Mouse (Mus musculus): ENCODE results near the gene Ormdl3.

Gene Ormdl3

DNA sequence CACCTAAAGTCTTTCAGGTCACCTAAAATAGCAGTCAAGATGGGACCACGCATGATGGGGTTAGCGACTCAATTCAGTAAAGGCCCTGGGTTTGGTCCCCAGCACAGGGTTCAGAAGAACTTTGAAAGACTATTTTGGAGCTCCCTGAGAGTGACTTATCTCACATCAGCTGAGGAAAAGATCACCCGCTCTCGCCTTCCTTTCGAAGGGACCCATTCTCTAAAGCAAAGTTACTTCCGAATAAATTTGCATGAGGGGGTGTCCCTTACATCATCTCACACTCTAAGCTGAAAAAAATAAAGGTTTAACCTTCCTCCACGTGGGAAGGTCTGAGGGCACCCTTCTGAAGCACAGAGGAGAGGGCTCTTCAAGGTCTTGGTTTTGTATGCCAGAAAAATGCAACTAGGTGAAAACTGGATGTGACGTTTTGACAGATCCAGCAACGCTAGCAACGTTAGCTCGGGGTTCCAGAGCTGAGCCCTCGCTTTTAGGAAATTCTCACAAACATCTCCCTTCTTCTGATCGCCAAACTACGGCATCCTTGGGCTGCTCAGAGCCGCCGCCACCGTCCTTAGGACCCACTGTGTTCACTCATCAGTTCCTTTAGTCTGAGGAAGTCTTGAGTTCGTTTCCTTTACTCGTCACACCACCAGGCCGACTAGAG, 36.7 kb downstream of the Ormdl3 start:
- peak in 1 of 2 experiments; percentile 9 for DNase-seq

DNA sequence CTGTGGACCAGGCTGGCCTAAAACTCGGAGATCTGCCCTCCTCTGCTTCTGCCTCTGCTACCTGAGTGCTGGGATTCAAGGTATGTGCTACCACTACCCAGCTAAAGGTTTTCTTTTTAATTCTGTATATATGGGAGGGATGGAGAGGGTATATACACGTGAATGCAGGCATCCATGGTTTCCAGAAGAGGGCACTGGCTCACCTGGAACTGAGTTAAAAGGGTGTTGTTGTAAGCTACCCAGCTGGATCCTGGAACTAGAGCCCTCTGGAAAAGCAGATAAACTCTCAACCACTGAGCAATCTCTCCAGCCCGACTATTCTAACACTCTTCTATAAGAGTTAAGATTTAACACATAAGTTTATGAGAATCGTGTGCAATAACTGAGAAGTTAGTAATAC, 37.8 kb downstream of the Ormdl3 start:
- DNase-seq = no peak

DNA sequence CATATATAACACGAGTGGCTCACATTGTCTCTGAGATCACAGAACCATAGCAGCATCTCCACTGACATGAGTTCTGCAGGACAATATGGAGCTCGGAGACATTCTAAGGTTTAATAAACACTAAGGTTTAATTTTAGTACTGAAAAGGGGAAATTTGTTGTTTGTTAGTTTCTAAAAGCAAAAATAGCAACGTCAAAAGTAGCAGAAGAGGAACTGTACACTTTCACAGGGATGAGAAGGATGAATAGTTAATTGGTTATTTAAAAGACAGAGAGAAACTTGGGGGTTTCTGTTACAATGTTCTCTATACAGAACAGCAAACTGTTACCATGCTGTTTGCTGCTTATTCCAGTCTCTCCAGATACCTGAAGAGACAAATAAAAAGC, 39.9 kb downstream of the Ormdl3 start:
- DNase-seq = no peak

DNA sequence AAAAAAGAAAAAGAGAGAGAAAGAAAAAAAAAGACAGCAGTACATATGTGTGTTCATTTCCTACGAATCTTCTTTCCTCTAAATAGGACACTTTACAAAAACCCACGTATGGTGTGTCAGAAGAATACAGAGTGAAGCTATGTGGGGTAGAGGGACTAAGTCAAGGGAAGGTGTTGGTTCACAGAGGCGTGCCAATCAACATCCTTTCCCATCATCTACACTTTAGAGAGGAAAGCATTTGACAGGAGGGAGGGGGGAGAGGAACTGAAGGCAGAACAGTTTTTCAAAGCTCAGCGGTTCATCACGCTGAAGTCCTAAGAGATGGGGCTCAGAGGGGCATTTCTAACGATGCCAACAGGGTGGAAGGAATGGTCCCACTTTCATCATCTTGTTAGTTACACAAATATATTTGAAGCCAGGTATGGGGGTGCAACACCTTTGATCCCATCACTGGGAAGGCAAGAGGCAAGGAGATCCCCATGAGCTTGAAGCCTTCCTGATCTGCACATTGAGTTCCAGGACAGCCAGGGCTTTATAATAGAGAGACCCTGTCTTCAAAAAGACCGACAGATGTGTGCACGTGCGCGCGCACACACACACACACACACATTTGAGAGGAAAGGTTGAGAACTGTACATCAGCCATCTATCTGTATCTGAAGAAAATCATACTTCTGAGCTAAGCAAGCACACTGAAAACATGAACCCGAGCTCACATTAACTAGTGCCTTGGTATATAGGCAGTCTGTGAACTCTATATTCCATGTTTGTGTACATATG, 40.5 kb downstream of the Ormdl3 start:
- DNase-seq = no peak

DNA sequence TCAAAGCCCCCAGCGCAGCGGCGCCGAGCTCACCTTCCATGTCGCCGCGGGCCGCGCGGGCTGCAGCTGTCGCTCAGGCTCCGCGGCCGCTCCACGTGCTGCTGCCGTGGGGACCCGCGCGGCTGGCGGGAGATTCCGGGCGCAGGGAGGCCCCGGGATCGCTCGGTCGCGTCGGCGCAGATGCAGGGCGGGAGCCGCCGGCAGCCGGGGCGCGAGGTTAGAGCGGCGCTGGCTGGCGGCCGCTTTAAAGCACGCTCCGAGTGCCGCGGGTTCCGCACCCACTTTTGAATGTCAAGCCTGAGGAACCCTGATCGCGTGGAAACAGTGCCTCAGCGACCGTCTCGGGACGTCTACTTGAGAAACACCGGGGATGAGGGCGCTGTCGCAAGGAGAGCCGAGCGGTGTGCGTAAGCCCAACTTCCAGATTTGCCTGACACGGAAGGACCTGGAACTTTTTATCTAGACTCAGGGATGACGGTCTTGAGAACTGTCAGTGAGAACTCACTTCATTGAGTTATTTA, 41.4 kb downstream of the Ormdl3 start, which contains the start of gene Ikzf3:
Ikzf3 (minus strand) TSS at position 321 of the 521 bp plus-strand sequence.
- peak; percentile 49 to 59 for DNase-seq

DNA sequence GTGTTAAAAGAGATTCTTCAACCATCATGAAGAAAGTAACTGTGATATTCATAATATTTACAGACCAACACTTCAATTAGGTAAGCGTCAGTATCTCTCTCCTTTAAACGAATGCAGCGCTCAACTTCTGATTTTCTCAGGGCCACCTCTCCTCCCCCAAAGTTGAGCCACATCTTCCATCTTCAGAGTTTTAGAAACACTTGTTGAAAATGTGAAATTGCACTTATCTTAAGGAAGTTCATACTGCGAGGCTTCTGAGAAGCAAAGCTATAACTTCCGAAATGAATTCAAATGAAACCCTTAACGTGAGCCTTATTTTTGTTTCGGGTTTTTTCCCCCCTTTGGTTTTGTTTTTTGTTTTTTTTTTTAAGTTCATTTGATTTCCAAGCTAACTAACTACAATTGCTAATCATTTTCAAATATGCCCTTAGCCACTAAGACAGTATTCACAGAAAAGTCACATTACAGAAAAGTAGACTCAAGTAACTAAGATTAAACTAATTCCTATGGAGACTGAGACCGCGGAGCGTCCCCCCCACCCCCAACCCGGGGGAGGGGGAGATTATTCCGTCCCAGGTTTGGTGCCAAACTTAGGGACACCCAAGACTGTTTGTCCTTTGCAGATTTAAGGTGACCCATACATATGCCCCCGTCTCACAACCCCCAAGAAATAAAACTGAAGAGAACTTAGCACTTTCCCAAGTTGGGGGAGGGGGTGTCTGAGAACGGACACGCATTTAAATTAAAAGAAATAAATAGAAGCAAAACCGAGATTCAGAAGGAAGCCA, 42.1 kb downstream of the Ormdl3 start:
- DNase-seq = no peak

DNA sequence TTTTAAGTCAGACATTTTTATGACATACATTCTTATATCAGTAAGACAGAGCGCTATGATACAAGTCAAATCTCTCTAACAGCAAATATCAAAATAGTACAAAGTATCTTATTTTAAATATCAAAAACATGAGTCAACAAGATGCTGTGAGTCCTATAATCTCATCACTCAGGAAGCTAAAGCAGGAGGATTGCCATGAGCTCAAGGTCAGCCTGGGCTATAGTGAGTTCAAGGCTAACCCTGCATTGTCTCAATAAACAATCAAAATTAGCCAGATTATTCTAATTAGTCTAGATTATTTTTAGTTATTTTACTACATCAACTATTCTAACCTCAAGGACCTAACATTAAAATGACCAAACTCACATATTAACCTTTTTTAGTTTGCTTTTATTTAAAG, 43.8 kb downstream of the Ormdl3 start:
- DNase-seq = no peak

DNA sequence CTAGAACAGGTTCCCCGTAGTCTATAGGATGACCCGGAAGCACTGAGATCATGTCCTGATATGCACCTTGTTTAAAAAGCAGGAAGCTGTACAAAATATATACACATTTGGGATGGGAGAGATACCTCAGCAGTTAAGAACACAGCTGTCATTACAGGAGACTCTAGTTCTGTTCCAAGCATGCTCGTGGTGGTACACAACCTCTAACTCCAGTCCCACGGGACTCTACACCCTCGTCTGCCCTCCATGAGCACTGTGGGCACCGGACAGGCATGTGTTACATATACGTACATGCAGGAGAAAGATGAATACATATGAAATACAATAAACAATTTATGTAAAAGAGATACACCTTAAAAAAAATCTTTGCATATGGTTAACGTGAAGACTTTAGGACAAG, 44.6 kb downstream of the Ormdl3 start:
- DNase-seq = no peak

DNA sequence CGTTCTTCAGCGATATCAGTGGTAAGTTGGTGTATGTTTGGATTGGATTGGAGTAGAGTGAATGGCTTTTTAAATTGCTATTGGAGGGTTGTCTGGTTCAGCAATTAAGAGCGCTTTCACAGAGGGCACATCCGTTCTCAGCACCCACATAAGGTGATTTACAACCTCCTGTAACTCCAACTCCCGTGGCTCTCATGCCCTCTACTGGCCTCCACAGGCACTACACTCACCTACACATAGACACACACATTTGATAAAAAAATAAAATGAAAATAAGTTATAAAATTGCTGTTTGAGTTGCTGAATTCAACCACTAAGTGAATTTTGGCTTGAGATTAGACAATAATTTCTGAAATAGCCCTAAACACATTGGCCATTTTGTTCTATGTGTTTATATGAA, 46.8 kb downstream of the Ormdl3 start:
- no peak for DNase-seq

DNA sequence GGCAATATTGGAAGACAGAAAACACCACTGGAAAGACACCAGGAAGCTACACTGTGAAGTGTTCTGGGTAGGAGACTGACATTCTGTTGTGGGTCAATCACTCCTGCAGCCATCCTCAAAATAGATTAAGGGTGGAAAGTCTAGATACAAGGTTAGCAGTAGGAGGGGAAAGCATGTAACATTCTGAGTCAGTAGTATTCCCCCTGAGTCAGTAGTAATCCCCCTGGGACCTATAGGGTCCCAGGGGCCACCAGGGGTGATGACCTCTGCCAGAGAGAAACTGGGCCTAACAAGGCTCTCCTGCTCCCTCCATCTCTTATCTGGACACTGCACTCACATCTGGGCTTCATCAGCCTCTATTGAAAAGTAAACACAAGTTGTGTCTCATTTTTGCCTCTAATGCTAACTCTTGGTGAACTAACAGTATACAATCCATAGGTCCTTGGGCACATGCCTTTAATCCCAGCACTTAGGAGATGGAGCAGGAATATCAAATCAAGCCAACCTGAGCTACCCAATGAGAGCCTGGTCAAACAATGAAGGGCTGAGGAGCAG, 49.6 kb downstream of the Ormdl3 start:
- DNase-seq = no peak

Measured in lung, postnatal 4 days (tissue).